Mouse (Mus musculus) heart, embryonic 10.5 days (tissue): ENCODE data around the gene Syne1. TPM values are rescaled to one million over a fixed set of nuclear protein-coding genes. Genes with fewer than 3 reads are reported as not detected.

Experiments
- DNase-seq: peaks from one replicate; pipeline ENCODE4 v3.0.0-alpha.2; 2017; ENCODE audit warnings: low spot score
- H3K27ac ChIP-seq: fragments of 300-500 bp; sonication (generic); 2 replicates; pipeline ENCODE4 v1.5.1; 2016; ENCODE audit warnings: mild to moderate bottlenecking
- H3K27me3 ChIP-seq: fragments of 300-500 bp; sonication (generic); 2 replicates; pipeline ENCODE4 v1.6.1; 2016; ENCODE audit warnings: mild to moderate bottlenecking; ENCODE audit not compliant: poor library complexity, insufficient read depth, severe bottlenecking
- H3K36me3 ChIP-seq: fragments of 300-500 bp; sonication (generic); 2 replicates; pipeline ENCODE4 v1.6.1; 2016; ENCODE audit warnings: mild to moderate bottlenecking, moderate library complexity
- H3K4me1 ChIP-seq: fragments of 300-500 bp; sonication (generic); 2 replicates; pipeline ENCODE4 v1.6.1; 2016; ENCODE audit warnings: mild to moderate bottlenecking
- H3K4me3 ChIP-seq: fragments of 300-500 bp; sonication (generic); 2 replicates; pipeline ENCODE4 v1.5.1; 2016; ENCODE audit warnings: mild to moderate bottlenecking, moderate library complexity
- H3K9me3 ChIP-seq: fragments of 300-500 bp; sonication (generic); 2 replicates; pipeline ENCODE4 v1.6.1; 2016; ENCODE audit warnings: mild to moderate bottlenecking, moderate library complexity
- WGBS: fragments of 180-500 bp; shearing (Covaris S2); methylation state at CpG from one replicate; pipeline ENCODE4 v1.1.7; 2016; 5-methylcytosine and 5-hydroxymethylcytosine counted together
- polyA plus RNA-seq: library from polyadenylated mRNA; unstranded; fragments of >200 nt; fragmentation: Nextera tagmentation; extraction: Ambion mirVana; gene quantifications from 2 replicates; pipeline ENCODE4 v1.2.1, GENCODE M21; 2016

The Syne1 gene
- polyA plus RNA-seq, 1 experiment from 2014 or later = 6.8 TPM

- H3K27ac ChIP-seq = no peak overlapping the region
- no peaks in the 10 kb centered on the region for H3K27me3 ChIP-seq
- no peak overlapping the region for H3K4me3 ChIP-seq
- H3K4me1 ChIP-seq = no peaks in the 10 kb centered on the region
- DNase-seq = no peak
- WGBS = 89% methylated on average over 7 of the region's 7 CpGs
- no peaks in the 10 kb centered on the region for H3K9me3 ChIP-seq
- peaks cover 18% of the 10 kb centered on the region; the same call in 1 of the 2 replicates for H3K36me3 ChIP-seq
Observed at GRCm38 (mm10) chr10:5075724-5076123, 475.6 kb downstream of the Syne1 start.

GRCm38 (mm10) chr10:5072054-5072453 lies 479.2 kb downstream of the Syne1 start:
- Histone ChIP-seq H3K4me1 (peaks cover 7% of the 10 kb centered on the region; the same call in 1 of the 2 replicates), H3K4me3 (no peak overlapping the region), H3K27me3 (no peaks in the 10 kb centered on the region), H3K9me3 (no peaks in the 10 kb centered on the region), H3K27ac (no peak overlapping the region), H3K36me3 (peaks cover 22% of the 10 kb centered on the region; the same call in 1 of the 2 replicates)
- no peak for DNase-seq
- WGBS = 79% methylated on average over 8 of the region's 8 CpGs

GRCm38 (mm10) chr10:5070941-5071231 lies 480.4 kb downstream of the Syne1 start:
- WGBS = 87% methylated on average over 3 of the region's 3 CpGs
- no peaks in the 10 kb centered on the region for H3K27me3 ChIP-seq
- no peak overlapping the region for H3K27ac ChIP-seq
- peaks cover 7% of the 10 kb centered on the region; the same call in 1 of the 2 replicates for H3K4me1 ChIP-seq
- peaks cover 20% of the 10 kb centered on the region; the same call in 1 of the 2 replicates for H3K36me3 ChIP-seq
- H3K9me3 ChIP-seq = no peaks in the 10 kb centered on the region
- no peak for DNase-seq
- no peak overlapping the region for H3K4me3 ChIP-seq

- H3K4me3 ChIP-seq = no peak overlapping the region
- 89% methylated on average over 11 of the region's 11 CpGs for WGBS
Observed at GRCm38 (mm10) chr10:5070168-5070940, 480.9 kb downstream of the Syne1 start.

GRCm38 (mm10) chr10:5068676-5069265 lies 482.5 kb downstream of the Syne1 start, which contains the start of gene Gm10097:
TSS of gene Gm10097 (plus strand) at chr10:5069192.
- 57% methylated on average over 14 of the region's 14 CpGs for WGBS
- no peaks in the 10 kb centered on the region for H3K27me3 ChIP-seq
- no peak for DNase-seq
- peak within 1 kb of the TSS; percentile 79 for H3K27ac ChIP-seq
- peaks cover 7% of the 10 kb centered on the region; the same call in 1 of the 2 replicates for H3K4me1 ChIP-seq
- H3K9me3 ChIP-seq = no peaks in the 10 kb centered on the region
- peaks cover 13% of the 10 kb centered on the region; the same call in 1 of the 2 replicates for H3K36me3 ChIP-seq
- no peak within 1 kb of the TSS; the same call in 1 of the 2 replicates for H3K4me3 ChIP-seq

More at GRCm38 (mm10) chr10:5070168-5070940, 480.9 kb downstream of the Syne1 start:
- H3K9me3 ChIP-seq = no peaks in the 10 kb centered on the region
- H3K27me3 ChIP-seq = no peaks in the 10 kb centered on the region
- no peak for DNase-seq
- peaks cover 7% of the 10 kb centered on the region; the same call in 1 of the 2 replicates for H3K4me1 ChIP-seq
- H3K27ac ChIP-seq = no peak overlapping the region; the same call in 1 of the 2 replicates
- H3K36me3 ChIP-seq = peaks cover 20% of the 10 kb centered on the region; the same call in 1 of the 2 replicates

GRCm38 (mm10) chr10:5067113-5067512 lies 484.2 kb downstream of the Syne1 start:
- H3K4me1 ChIP-seq = peaks cover 7% of the 10 kb centered on the region; the same call in 1 of the 2 replicates
- H3K9me3 ChIP-seq = no peaks in the 10 kb centered on the region
- no peak for DNase-seq
- no peak overlapping the region for H3K27ac ChIP-seq
- peaks cover 11% of the 10 kb centered on the region; the same call in 1 of the 2 replicates for H3K36me3 ChIP-seq
- H3K27me3 ChIP-seq = no peaks in the 10 kb centered on the region
- WGBS = 91% methylated on average over 3 of the region's 3 CpGs
- no peak overlapping the region for H3K4me3 ChIP-seq

GRCm38 (mm10) chr10:5059983-5060382 lies 491.3 kb downstream of the Syne1 start:
- Histone ChIP-seq H3K9me3 (no peaks in the 10 kb centered on the region), H3K4me1 (peaks cover 19% of the 10 kb centered on the region), H3K4me3 (no peak overlapping the region), H3K27me3 (no peaks in the 10 kb centered on the region), H3K36me3 (peaks cover 26% of the 10 kb centered on the region), H3K27ac (no peak overlapping the region)
- DNase-seq = no peak
- 44% methylated on average over 2 of the region's 2 CpGs for WGBS

GRCm38 (mm10) chr10:5058876-5059275 lies 492.4 kb downstream of the Syne1 start:
- Histone ChIP-seq H3K9me3 (no peaks in the 10 kb centered on the region), H3K36me3 (peaks cover 29% of the 10 kb centered on the region), H3K4me1 (peaks cover 19% of the 10 kb centered on the region), H3K4me3 (no peak overlapping the region), H3K27ac (peak overlapping the region; percentile 69; the same call in 1 of the 2 replicates), H3K27me3 (no peaks in the 10 kb centered on the region)
- no peak for DNase-seq
- 67% methylated on average over 2 of the region's 2 CpGs for WGBS

- no peak overlapping the region for H3K27ac ChIP-seq
- 93% methylated on average over 15 of the region's 15 CpGs for WGBS
- H3K36me3 ChIP-seq = peaks cover 25% of the 10 kb centered on the region
Observed at GRCm38 (mm10) chr10:5057661-5058060, 493.6 kb downstream of the Syne1 start.

GRCm38 (mm10) chr10:5056940-5057339 lies 494.3 kb downstream of the Syne1 start:
- H3K27me3 ChIP-seq = no peaks in the 10 kb centered on the region
- 77% methylated on average over 3 of the region's 3 CpGs for WGBS
- DNase-seq = no peak
- H3K27ac ChIP-seq = no peak overlapping the region
- no peak overlapping the region for H3K4me3 ChIP-seq
- H3K9me3 ChIP-seq = no peaks in the 10 kb centered on the region
- peaks cover 32% of the 10 kb centered on the region for H3K36me3 ChIP-seq
- H3K4me1 ChIP-seq = peaks cover 19% of the 10 kb centered on the region

More at GRCm38 (mm10) chr10:5057661-5058060, 493.6 kb downstream of the Syne1 start:
- H3K4me3 ChIP-seq = no peak overlapping the region
- no peaks in the 10 kb centered on the region for H3K9me3 ChIP-seq
- H3K27me3 ChIP-seq = no peaks in the 10 kb centered on the region
- H3K4me1 ChIP-seq = peaks cover 19% of the 10 kb centered on the region
- DNase-seq = no peak

GRCm38 (mm10) chr10:5056243-5056735 lies 495.0 kb downstream of the Syne1 start:
- H3K4me3 ChIP-seq = no peak overlapping the region
- DNase-seq = no peak
- H3K9me3 ChIP-seq = no peaks in the 10 kb centered on the region
- WGBS = 84% methylated on average over 10 of the region's 10 CpGs
- peaks cover 37% of the 10 kb centered on the region for H3K36me3 ChIP-seq
- H3K4me1 ChIP-seq = peaks cover 19% of the 10 kb centered on the region
- no peak overlapping the region for H3K27ac ChIP-seq
- no peaks in the 10 kb centered on the region for H3K27me3 ChIP-seq

GRCm38 (mm10) chr10:5045671-5046070 lies 505.6 kb downstream of the Syne1 start:
- Histone ChIP-seq H3K4me1 (no peaks in the 10 kb centered on the region), H3K36me3 (peaks cover 65% of the 10 kb centered on the region), H3K27ac (no peak overlapping the region), H3K27me3 (no peaks in the 10 kb centered on the region), H3K4me3 (no peak overlapping the region), H3K9me3 (no peaks in the 10 kb centered on the region)
- DNase-seq = no peak
- WGBS = 82% methylated on average over 5 of the region's 5 CpGs

- no peaks in the 10 kb centered on the region for H3K9me3 ChIP-seq
- no peaks in the 10 kb centered on the region for H3K4me1 ChIP-seq
- H3K4me3 ChIP-seq = no peak overlapping the region
- WGBS = 89% methylated on average over 7 of the region's 7 CpGs
- H3K27me3 ChIP-seq = no peaks in the 10 kb centered on the region
- H3K27ac ChIP-seq = no peak overlapping the region
- no peak for DNase-seq
- peaks cover 70% of the 10 kb centered on the region for H3K36me3 ChIP-seq
Observed at GRCm38 (mm10) chr10:5045213-5045612, 506.1 kb downstream of the Syne1 start.
